Mouse (Mus musculus) CD4-positive helper T cell, adult 2 months (primary cell): ENCODE data around the gene Sclt1.
"Not testable (repeated sequence)": the region's sequence is repeated elsewhere in the genome, so short reads cannot be mapped to it uniquely, and the experiment has no call there.

ENCODE experiments used
- DNase-seq: peaks from one replicate; pipeline ENCODE4 v3.0.0-alpha.2; 2012; ENCODE audit warnings: low read depth, missing footprints, low spot score

Sclt1 gene

GRCm38 (mm10) chr3:41742278-41742934, at the start of gene Sclt1, which contains the start of gene D3Ertd751e:
Gene Sclt1 (minus strand): TSS chr3:41742514.
Gene D3Ertd751e (plus strand): TSS chr3:41742611.
- peak; percentile 98 for DNase-seq

DNA sequence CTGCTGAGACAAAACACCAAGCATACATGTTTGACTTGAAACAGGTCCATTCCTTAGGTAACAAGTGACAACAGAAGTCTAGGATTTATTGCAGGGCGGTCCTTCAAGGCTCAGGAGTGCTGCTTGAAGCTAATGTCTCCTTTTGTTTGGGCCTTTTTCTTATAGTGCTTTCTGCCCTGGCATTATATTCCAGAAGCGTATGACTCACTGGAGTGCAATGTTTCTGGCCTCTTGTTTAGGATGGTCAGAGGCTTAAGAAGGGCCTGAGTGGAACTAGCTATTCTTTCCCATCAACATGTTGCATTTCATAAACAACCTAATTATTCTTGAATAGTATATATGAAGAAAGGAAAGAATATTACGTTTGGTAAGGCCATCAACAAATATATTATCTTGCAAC, 19.8 kb upstream of the Sclt1 start:
- DNase-seq = no peak

- no peak for DNase-seq
Measured at GRCm38 (mm10) chr3:41754556-41754955, 12.2 kb upstream of the Sclt1 start.

- peak; percentile 46 for DNase-seq
Measured at GRCm38 (mm10) chr3:41743436-41743835, 1.1 kb upstream of the Sclt1 start.

DNA sequence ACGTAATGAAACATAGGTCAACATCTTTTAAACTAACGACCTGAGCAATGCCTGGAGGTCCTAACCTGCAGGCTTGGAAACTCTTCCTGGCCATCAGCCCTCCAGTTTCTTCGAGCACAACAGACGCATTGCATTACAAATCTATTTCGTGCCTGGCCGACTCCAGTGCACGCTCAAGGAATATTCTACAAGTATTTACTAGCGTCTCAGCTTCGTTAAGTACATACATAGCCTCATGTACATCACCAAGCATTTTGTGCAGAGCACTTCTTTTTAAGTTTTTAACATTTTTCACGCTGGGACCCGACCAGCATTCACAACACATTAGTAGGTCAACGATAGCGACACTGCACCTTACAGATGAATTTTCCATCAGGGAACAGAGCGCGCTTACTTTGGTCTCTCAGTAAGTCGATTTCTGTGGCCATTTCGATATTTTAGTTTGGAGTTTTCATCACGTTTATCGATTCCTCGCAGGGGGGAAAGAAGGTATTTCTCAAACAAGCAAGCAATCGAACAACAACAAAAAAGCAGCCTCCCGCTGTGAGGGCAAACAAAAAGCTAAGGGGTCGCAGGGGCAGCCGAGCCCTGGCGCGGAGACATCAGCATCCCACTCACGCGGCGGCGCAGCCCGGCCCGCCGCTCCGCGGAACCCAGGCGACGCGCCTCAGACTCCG, 575 bp downstream of the Sclt1 start:
- peak; percentile 32 for DNase-seq

DNA sequence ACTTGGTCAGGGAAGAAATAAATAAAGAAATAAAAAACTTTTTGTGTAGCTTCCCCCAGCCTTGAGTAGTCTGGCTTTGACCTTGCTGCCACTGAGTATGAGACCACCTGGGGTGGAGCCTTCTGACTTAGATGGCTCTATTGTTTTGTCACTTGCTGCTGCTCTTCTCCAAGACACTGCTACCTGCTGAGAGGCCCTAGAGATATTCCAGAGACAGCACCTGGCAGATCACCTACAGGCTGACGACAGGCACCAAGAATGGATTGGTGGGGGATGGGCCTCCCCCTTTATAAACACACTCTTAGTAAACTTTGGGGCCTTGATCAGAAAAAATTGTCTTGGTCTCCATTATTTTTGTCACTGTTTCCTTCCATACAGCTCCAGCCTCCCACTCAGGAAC, 46.6 kb downstream of the Sclt1 start:
- no peak for DNase-seq

DNA sequence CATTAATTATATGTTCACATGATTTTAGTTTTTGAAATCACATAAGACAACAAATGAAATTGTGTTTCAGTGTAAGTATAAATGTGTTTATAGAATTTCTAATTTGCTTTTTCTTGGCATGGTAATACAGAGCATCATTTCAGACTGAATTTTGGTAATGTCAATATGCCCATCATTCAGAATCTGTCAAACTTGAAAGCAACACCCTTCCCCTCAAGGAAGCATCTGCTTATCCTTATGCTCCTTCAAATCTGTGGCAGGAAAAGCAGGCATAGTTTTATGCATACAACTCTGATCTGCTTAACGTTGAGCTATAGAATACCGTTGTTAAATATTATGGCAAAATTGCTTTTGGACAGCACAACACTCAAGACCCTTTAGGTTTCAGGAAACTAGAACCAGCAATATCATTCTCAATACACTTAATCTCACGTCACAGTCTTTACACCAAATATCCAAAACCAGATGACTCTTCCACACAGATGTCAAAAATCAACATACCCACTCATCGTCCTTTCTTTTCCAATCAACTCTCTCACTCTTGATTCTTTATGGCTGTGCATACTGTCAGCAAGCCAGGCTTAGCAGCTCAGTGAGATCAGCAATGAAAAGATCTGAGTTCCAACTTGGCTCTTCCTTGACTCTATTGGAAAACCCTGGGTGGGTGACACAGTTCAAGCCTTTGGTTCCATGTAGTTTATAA, 49.7 kb downstream of the Sclt1 start:
- DNase-seq = no peak

DNA sequence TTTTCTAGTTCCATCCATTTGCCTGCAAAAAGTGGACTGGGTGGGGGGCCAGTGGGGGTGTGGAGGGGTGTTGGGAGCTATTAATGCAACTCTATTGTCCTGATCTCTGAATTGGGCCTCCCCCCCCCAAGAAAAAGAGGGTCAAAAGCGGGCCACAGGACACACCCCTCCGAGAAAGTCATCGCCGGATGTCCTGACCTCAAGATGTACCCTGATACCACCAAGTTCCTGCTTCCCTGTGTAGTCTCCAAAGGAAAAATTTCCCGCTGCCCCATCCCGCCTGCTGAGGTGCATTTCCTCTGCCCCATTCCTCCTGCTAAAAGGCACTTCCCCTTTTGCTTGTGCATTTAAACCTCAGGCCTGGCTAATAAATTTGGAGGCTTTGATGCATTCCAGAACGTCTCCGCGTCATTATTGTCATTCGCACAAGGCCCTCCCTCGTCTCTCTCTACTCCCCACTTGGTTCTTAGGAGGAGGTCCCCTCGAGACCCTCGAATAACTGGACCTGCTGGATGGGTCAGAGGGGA, 52.1 kb downstream of the Sclt1 start:
- not testable (repeated sequence) for DNase-seq

DNA sequence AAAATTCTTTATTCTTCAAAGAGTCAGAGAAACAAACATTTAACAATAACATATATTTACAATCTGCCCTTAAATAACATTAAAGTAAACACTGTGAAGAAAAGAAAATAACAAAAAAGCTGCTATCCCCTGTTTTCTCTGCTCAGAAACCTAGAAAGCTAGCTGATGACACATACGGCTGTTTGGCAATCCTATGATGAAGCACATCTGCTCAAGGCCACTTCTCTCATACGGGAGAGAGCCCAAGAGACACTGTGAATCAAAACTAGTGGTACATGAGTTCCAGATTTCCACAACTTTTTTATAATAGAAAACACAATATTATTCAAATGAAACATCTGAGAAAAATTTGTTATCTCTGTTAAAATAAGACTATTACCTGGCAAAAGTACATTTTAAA, 55.9 kb downstream of the Sclt1 start:
- DNase-seq = no peak

- DNase-seq = peak; percentile 21
Measured at GRCm38 (mm10) chr3:41682084-41682483, 60.2 kb downstream of the Sclt1 start.

DNA sequence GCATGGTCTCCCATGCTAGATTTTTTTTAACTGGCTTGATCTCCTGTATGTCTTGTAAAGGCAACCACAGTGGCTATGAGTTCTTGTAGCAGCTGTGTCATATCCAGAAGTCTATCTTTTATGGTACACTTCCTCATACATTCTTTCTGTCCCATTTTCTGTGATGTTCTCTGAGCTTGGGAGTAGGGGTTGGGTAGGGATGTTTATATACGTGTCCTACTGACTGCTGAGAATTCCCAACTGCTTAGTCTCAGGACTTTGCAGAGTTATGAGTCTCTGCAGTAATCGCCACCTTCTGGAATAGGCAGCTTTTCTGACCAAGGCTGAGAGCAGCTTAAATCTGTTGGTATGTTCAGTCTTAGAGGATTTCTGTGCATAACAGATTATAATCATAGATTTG, 65.7 kb downstream of the Sclt1 start:
- DNase-seq = no peak

DNA sequence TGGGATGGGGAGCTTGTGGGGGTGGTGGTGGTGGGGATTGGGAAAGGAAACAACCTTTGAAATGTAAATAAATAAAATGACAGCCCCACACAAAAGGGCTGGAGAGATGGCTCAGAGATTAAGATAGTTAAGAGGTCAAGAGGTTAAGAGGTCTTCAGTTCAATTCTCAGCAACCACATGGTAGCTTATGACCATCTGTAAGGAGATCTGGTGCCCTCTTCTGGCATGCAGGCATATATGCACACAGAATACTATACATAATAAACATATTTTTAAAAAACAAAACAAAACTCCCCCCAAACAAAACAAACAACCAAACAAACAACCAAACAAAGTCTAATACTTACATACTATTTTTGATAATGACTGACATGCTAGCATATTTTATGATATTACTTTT, 67.5 kb downstream of the Sclt1 start:
- peak; percentile 8 for DNase-seq

DNA sequence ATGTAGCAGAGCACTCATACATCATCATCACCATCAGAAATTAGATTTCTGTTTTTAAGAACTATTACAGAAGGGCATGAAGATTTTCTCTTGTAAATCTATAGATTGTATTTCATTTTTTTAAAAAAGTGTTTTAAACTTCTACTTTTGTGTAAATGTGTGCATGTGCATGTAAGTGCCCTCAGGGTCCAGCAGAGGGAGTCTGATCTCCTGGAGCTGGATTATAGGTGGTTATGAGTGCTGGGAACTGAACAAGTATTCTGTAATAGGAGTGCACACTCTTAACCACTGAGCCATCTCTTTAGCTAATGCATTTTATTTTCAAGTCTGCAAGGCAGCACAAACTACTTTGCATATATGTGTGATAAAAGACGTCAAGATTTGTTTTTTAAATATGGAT, 86.7 kb downstream of the Sclt1 start:
- DNase-seq = no peak

DNA sequence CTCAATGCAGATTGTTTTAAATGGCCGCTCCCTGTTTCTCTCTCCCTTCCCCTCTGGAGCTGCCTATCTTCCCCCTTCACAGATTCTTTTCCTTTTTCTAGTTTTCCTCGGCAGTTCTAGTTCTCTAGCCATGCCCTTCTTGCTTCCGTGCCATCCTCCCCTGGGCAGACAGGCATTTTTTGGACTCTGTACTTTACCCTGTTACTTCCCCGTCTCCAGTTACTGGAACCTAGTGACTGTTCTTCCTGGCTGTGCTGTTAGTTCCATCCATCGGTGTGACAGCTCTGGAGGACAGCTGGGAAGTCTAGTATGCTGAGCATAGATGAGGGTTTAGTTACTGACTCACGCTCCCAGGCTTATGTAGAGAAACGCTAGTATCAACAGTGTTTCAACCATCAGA, 121.3 kb downstream of the Sclt1 start:
- no peak for DNase-seq

GRCm38 (mm10) chr3:41618488-41618887, 123.8 kb downstream of the Sclt1 start:
- DNase-seq = no peak

DNA sequence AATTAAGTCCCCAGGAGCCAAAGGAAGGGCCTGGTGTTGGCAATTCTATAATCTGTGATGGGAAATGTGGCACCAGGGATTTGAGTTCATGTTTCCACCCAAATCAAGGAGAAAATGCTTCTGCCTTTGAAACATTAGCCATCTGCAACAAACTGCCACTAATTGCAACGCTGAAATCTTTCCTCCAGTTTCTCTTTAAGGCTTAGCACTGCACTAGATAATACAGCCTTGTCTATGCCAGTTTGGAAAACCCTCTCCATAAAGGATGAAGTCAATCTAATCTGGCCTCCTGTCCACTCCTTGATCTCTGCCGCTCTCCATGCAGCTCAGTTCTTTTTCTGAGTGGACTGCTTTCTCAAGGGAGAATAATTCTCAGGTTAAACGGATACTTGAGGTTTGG, 124.3 kb downstream of the Sclt1 start:
- no peak for DNase-seq

DNA sequence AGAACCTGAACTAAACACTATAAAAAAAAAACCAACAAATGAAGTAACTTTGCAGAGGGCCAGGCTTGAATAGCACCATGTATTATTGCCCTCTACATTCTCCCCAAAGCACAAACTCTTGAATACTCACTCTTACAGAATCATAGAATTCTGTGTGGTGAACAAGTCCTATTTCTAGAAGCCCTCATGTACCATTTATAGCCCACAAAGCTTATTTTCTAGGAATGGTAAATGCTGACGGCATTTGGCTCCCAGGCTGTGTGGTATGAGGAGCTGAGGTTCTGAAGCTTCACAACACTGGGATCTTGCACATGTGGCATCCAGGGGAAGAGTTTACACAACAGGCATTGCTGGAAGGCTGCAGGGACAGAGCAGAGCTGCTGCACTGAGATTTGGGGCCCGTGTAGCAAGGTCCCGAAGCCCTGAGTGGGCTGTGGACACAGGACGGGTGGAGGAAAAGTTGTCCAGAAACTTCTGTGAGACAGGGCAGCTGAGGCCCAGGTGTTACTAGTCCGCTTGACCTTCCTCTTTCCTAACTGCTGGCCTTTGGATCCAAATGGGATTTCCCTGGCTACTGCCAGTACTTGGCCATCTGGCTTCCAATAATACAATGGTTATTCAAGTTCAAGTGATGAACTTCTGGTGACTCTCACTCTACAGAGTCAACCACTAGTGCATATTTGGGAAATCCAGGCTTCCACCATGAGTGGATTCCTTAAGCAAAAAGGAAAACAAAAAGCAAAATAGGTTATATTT, 127.9 kb downstream of the Sclt1 start:
- no peak for DNase-seq

DNA sequence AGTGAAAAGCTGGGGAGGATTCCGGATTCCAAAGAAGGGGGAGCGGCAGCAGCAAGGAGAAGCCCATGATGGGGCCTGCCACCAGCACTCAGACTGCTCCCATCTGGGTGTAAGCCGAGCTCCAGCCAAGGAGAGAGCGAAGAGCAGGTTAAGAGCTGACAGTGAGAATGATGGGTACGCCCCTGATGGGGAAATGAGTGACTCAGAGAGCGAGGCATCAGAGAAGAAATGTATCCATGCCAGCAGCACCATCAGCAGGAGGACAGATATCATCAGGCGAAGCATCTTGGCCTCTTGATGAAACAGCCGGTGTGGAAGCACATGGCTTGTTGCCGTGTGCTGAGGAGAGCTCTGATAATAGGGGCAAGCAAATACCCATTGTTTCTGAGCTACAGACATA, 128.6 kb downstream of the Sclt1 start:
- no peak for DNase-seq

- no peak for DNase-seq
Measured at GRCm38 (mm10) chr3:41612211-41612610, 130.1 kb downstream of the Sclt1 start.

- DNase-seq = no peak
Measured at GRCm38 (mm10) chr3:41609071-41609470, 133.2 kb downstream of the Sclt1 start.

DNA sequence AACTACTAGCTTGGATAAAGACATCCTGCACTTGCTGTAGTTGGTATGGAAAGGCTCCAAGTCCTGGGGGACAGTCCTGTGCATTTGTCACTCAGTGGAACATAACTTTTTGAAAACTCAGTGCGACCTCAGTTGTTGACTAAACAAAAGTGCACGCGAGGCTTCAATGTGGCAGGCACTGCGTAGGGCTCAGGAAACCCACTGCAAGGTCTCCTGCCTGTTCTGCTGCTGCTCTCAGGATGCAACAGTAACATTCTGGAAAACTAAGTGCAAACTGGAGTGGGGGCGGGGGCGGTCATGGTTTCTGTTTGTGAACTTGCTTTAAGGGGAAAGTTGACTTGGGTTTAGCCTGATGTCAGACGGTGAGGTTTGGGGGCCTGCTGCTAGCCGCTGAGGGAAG, 134.8 kb downstream of the Sclt1 start:
- no peak for DNase-seq

- no peak for DNase-seq
Measured at GRCm38 (mm10) chr3:41607050-41607449, 135.3 kb downstream of the Sclt1 start.
